Mouse (Mus musculus): ENCODE results near the gene Rora. TPM values are rescaled to one million over a fixed set of nuclear protein-coding genes. Genes with fewer than 3 reads are reported as not detected.

The Rora gene
- polyA plus RNA-seq, 1 experiment from 2014 or later = 6.4 TPM

DNA sequence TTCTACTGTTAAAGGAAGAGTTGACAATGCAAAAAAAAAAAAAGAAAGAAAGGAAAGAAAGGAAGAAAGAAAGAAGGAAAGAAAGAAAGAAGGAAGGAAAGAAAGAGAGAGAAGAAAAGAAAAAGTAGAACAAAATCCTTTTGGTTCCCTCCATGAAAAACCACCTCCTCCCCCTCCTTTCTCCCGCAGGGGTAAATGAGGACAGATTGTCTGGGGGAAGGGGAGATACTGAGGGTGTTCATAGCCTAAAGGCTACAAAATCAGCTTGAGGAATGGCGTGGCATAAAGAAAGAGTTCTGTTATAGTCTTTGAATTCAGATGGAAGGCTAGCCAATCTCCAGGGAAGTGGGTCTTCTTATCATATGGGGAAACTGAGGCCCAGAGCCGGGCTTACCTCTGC, 107.3 kb downstream of the Rora start:
- no peak overlapping the region for H3K4me2 ChIP-seq (replicated peaks; ENCODE audit: low read depth, low read length)
- 54% methylated on average over 3 of the region's 3 CpGs for WGBS
- H3K27ac ChIP-seq (ENCODE audit: low read depth, low read length) = no peak overlapping the region
- no peaks in the 10 kb centered on the region for H3K27me3 ChIP-seq (ENCODE audit: control insufficient read depth, insufficient read depth, low read length)
- H3K9me3 ChIP-seq (ENCODE audit: control insufficient read depth, low read length) = no peaks in the 10 kb centered on the region
- no peak overlapping the region for H3K9ac ChIP-seq (ENCODE audit: low read depth, low read length)
- H3K4me3 ChIP-seq (ENCODE audit: low read length) = no peak overlapping the region
- no peaks in the 10 kb centered on the region for H3K36me3 ChIP-seq (ENCODE audit: control insufficient read depth, insufficient read depth, low read length)
- peaks cover 7% of the 10 kb centered on the region; the same call in 1 of the 2 replicates for H3K4me1 ChIP-seq (ENCODE audit: control insufficient read depth, insufficient read depth, low read length)
- ATAC-seq (ENCODE audit: low FRiP score, low TSS enrichment) = no peak

GRCm38 (mm10) chr9:68761672-68762071, 108.1 kb downstream of the Rora start:
- WGBS = 58% methylated on average over 7 of the region's 7 CpGs

DNA sequence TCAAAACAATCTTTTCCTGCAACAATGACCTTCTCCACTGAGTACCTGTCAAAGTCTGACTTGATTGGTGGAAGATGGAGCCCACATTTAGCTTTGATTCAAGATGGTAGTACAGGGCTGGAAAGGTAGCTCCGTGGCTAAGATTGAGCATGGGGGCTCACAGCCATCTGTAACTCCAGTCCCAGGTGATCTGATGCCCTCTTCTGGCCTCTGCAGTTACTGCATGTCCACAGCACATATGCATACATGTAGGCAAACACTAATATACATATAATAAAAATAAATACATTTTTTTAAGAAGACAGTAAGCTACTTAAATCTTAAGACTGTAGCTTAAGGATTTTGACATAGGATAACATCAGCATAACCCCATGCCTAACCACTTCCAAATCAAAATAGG, 112.0 kb downstream of the Rora start:
- H3K4me3 ChIP-seq (ENCODE audit: low read length) = no peak overlapping the region
- 96% methylated on average over 1 of the region's 1 CpGs for WGBS

More at GRCm38 (mm10) chr9:68761672-68762071, 108.1 kb downstream of the Rora start:
- Histone ChIP-seq H3K27ac (ENCODE audit: low read depth, low read length) (no peak overlapping the region), H3K4me3 (ENCODE audit: low read length) (no peak overlapping the region), H3K36me3 (ENCODE audit: control insufficient read depth, insufficient read depth, low read length) (no peaks in the 10 kb centered on the region), H3K4me1 (ENCODE audit: control insufficient read depth, insufficient read depth, low read length) (no peaks in the 10 kb centered on the region), H3K9ac (ENCODE audit: low read depth, low read length) (no peak overlapping the region), H3K4me2 (replicated peaks; ENCODE audit: low read depth, low read length) (no peak overlapping the region), H3K27me3 (ENCODE audit: control insufficient read depth, insufficient read depth, low read length) (no peaks in the 10 kb centered on the region), H3K9me3 (ENCODE audit: control insufficient read depth, low read length) (no peaks in the 10 kb centered on the region)
- no peak for ATAC-seq (ENCODE audit: low FRiP score, low TSS enrichment)

GRCm38 (mm10) chr9:68769638-68770037, 116.1 kb downstream of the Rora start:
- H3K9me3 ChIP-seq (ENCODE audit: control insufficient read depth, low read length) = no peaks in the 10 kb centered on the region
- 8% methylated on average over 1 of the region's 1 CpGs for WGBS
- H3K27me3 ChIP-seq (ENCODE audit: control insufficient read depth, insufficient read depth, low read length) = no peaks in the 10 kb centered on the region
- no peak overlapping the region for H3K9ac ChIP-seq (ENCODE audit: low read depth, low read length)
- H3K27ac ChIP-seq (ENCODE audit: low read depth, low read length) = no peak overlapping the region
- H3K4me2 ChIP-seq (replicated peaks; ENCODE audit: low read depth, low read length) = no peak overlapping the region
- H3K4me3 ChIP-seq (ENCODE audit: low read length) = no peak overlapping the region
- ATAC-seq (ENCODE audit: low FRiP score, low TSS enrichment) = no peak
- H3K36me3 ChIP-seq (ENCODE audit: control insufficient read depth, insufficient read depth, low read length) = no peaks in the 10 kb centered on the region
- H3K4me1 ChIP-seq (ENCODE audit: control insufficient read depth, insufficient read depth, low read length) = peaks cover 3% of the 10 kb centered on the region; the same call in 1 of the 2 replicates

More for the DNA sequence above, 112.0 kb downstream of the Rora start:
- Histone ChIP-seq H3K9ac (ENCODE audit: low read depth, low read length) (no peak overlapping the region), H3K36me3 (ENCODE audit: control insufficient read depth, insufficient read depth, low read length) (no peaks in the 10 kb centered on the region), H3K4me2 (replicated peaks; ENCODE audit: low read depth, low read length) (no peak overlapping the region), H3K27ac (ENCODE audit: low read depth, low read length) (no peak overlapping the region), H3K9me3 (ENCODE audit: control insufficient read depth, low read length) (no peaks in the 10 kb centered on the region), H3K27me3 (ENCODE audit: control insufficient read depth, insufficient read depth, low read length) (no peaks in the 10 kb centered on the region), H3K4me1 (ENCODE audit: control insufficient read depth, insufficient read depth, low read length) (no peaks in the 10 kb centered on the region)
- ATAC-seq (ENCODE audit: low FRiP score, low TSS enrichment) = no peak

- H3K4me2 ChIP-seq (replicated peaks; ENCODE audit: low read depth, low read length) = no peak overlapping the region
- no peaks in the 10 kb centered on the region for H3K9me3 ChIP-seq (ENCODE audit: control insufficient read depth, low read length)
- H3K36me3 ChIP-seq (ENCODE audit: control insufficient read depth, insufficient read depth, low read length) = no peaks in the 10 kb centered on the region
- no peak for ATAC-seq (ENCODE audit: low FRiP score, low TSS enrichment)
- H3K4me1 ChIP-seq (ENCODE audit: control insufficient read depth, insufficient read depth, low read length) = peaks cover 6% of the 10 kb centered on the region; the same call in 1 of the 2 replicates
- no peak overlapping the region for H3K9ac ChIP-seq (ENCODE audit: low read depth, low read length)
- 75% methylated on average over 3 of the region's 3 CpGs for WGBS
- no peaks in the 10 kb centered on the region for H3K27me3 ChIP-seq (ENCODE audit: control insufficient read depth, insufficient read depth, low read length)
- H3K27ac ChIP-seq (ENCODE audit: low read depth, low read length) = no peak overlapping the region
- no peak overlapping the region for H3K4me3 ChIP-seq (ENCODE audit: low read length)
Observed at GRCm38 (mm10) chr9:68771383-68771782, 117.8 kb downstream of the Rora start.

DNA sequence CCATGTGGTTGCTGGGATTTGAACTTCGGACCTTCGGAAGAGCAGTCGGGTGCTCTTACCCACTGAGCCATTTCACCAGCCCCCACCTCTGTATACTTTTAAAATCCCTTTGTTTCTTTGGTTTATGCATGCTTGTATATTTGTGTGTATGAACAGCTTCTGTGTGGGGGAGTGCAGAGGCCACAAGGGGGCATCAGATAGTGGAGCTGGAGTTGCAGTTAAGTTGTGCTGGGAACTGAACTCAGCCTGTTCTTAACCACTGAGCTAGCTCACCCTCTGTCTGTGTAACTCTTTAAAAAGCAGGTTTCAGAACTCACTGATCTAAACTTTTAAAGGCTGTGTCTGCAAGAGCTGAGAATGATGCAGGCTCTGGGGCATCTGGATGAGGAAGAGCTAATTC, 120.2 kb downstream of the Rora start:
- no peaks in the 10 kb centered on the region for H3K36me3 ChIP-seq (ENCODE audit: control insufficient read depth, insufficient read depth, low read length)
- WGBS = 83% methylated on average over 3 of the region's 3 CpGs
- no peaks in the 10 kb centered on the region for H3K27me3 ChIP-seq (ENCODE audit: control insufficient read depth, insufficient read depth, low read length)

DNA sequence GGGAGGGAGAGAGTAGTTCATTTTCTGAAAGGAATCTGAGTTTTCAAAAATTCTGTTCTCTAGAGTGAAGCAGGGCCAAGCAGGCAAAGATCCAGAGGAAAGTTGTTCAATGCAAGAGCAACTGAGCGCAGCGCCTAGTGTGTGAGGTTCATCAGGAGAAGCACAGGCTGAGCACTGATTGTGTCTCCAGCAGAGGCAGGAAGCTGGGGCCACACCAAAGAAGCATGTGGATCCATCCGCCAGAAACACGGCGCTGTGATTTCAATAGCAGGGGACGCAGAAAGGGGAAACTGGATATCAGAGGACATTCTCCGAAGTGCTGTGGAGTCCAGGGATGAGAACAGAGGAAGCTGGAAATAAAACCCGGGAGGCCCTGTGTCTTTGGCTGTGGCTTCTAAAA, 128.4 kb downstream of the Rora start:
- Histone ChIP-seq H3K4me2 (replicated peaks; ENCODE audit: low read depth, low read length) (no peak overlapping the region), H3K9ac (ENCODE audit: low read depth, low read length) (no peak overlapping the region), H3K36me3 (ENCODE audit: control insufficient read depth, insufficient read depth, low read length) (no peaks in the 10 kb centered on the region), H3K27ac (ENCODE audit: low read depth, low read length) (no peak overlapping the region), H3K9me3 (ENCODE audit: control insufficient read depth, low read length) (no peaks in the 10 kb centered on the region), H3K4me1 (ENCODE audit: control insufficient read depth, insufficient read depth, low read length) (peaks cover 8% of the 10 kb centered on the region; the same call in 1 of the 2 replicates), H3K4me3 (ENCODE audit: low read length) (no peak overlapping the region), H3K27me3 (ENCODE audit: control insufficient read depth, insufficient read depth, low read length) (no peaks in the 10 kb centered on the region)
- no peak for ATAC-seq (ENCODE audit: low FRiP score, low TSS enrichment)
- WGBS = 58% methylated on average over 8 of the region's 8 CpGs

More for the DNA sequence above, 120.2 kb downstream of the Rora start:
- H3K4me1 ChIP-seq (ENCODE audit: control insufficient read depth, insufficient read depth, low read length) = peaks cover 6% of the 10 kb centered on the region; the same call in 1 of the 2 replicates
- no peak overlapping the region for H3K4me3 ChIP-seq (ENCODE audit: low read length)
- H3K27ac ChIP-seq (ENCODE audit: low read depth, low read length) = no peak overlapping the region
- no peak for ATAC-seq (ENCODE audit: low FRiP score, low TSS enrichment)
- no peaks in the 10 kb centered on the region for H3K9me3 ChIP-seq (ENCODE audit: control insufficient read depth, low read length)
- no peak overlapping the region for H3K4me2 ChIP-seq (replicated peaks; ENCODE audit: low read depth, low read length)
- no peak overlapping the region for H3K9ac ChIP-seq (ENCODE audit: low read depth, low read length)

DNA sequence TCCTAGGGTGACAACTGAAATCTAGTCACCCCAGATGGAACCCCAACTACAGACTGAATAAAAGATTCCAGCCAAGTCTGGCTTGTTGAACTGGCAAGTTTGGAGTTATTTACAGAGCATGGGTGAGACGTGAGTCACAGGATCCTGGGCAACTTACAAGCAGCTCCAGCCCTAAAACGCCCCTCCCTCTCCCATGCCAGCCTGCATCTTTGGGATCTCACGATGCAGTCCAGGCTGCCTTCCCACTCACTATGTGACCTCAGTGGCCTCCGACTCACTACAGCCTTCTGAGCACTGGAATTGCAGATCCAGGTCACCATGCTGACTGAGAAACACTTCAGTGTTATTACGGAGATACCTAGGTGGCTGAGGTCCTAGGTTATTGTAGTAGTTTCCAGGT, 129.0 kb downstream of the Rora start:
- 60% methylated on average over 5 of the region's 5 CpGs for WGBS

GRCm38 (mm10) chr9:68783246-68783645, 129.7 kb downstream of the Rora start:
- 50% methylated on average over 5 of the region's 5 CpGs for WGBS
- H3K4me3 ChIP-seq (ENCODE audit: low read length) = no peak overlapping the region
- peaks cover 8% of the 10 kb centered on the region; the same call in 1 of the 2 replicates for H3K4me1 ChIP-seq (ENCODE audit: control insufficient read depth, insufficient read depth, low read length)
- no peak overlapping the region for H3K27ac ChIP-seq (ENCODE audit: low read depth, low read length)
- ATAC-seq (ENCODE audit: low FRiP score, low TSS enrichment) = no peak
- H3K9me3 ChIP-seq (ENCODE audit: control insufficient read depth, low read length) = no peaks in the 10 kb centered on the region
- no peaks in the 10 kb centered on the region for H3K27me3 ChIP-seq (ENCODE audit: control insufficient read depth, insufficient read depth, low read length)
- H3K36me3 ChIP-seq (ENCODE audit: control insufficient read depth, insufficient read depth, low read length) = no peaks in the 10 kb centered on the region
- H3K9ac ChIP-seq (ENCODE audit: low read depth, low read length) = no peak overlapping the region
- H3K4me2 ChIP-seq (replicated peaks; ENCODE audit: low read depth, low read length) = no peak overlapping the region

More for the DNA sequence above, 129.0 kb downstream of the Rora start:
- Histone ChIP-seq H3K4me3 (ENCODE audit: low read length) (no peak overlapping the region), H3K27me3 (ENCODE audit: control insufficient read depth, insufficient read depth, low read length) (no peaks in the 10 kb centered on the region), H3K4me2 (replicated peaks; ENCODE audit: low read depth, low read length) (no peak overlapping the region), H3K9ac (ENCODE audit: low read depth, low read length) (no peak overlapping the region), H3K9me3 (ENCODE audit: control insufficient read depth, low read length) (no peaks in the 10 kb centered on the region), H3K36me3 (ENCODE audit: control insufficient read depth, insufficient read depth, low read length) (no peaks in the 10 kb centered on the region), H3K27ac (ENCODE audit: low read depth, low read length) (no peak overlapping the region), H3K4me1 (ENCODE audit: control insufficient read depth, insufficient read depth, low read length) (peaks cover 8% of the 10 kb centered on the region; the same call in 1 of the 2 replicates)
- no peak for ATAC-seq (ENCODE audit: low FRiP score, low TSS enrichment)

All from kidney, embryonic 14.5 days (tissue).